Mouse (Mus musculus): ENCODE measurements around the gene Ypel2.

Gene Ypel2

DNA sequence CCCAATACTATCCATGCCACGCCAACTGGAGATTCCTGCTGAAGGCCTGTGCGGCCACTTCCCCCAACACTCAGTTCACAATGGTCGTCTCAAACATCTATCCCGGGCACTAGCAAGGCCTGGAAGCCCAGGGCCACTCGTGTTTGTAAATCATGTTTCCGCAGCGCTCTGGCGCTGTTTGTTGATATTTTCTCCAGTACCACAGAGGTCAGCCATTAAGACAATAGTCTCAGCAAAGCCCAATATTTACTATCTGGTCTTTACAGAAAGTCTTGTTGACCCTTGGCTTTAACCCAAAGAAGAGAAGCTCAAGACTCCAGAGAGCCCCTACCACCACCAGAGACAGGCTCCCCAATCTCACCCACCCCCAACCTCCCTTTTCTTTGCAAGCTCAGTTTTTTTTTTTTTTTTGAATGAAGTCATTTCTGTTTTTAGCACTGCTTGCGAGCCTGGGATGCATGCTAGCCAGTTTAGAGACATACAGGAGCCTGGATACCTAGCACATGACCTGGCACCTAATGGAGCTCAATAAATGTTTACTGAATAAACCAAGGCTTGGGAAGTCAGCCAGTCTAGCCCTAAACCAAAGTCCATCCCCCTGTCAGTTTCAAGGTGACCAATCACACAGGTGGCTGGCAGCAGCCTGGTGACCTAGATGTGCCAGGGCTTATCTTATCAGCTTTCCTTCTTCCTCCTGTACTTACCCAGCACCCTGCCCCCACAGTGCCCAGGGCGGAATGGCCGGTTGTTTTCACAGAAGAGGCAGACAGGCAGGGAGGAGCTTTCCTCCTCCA is 31.8 kb downstream of the Ypel2 start:
- DNase-seq (ENCODE audit: low spot score in 2 of 2): no peak

DNA sequence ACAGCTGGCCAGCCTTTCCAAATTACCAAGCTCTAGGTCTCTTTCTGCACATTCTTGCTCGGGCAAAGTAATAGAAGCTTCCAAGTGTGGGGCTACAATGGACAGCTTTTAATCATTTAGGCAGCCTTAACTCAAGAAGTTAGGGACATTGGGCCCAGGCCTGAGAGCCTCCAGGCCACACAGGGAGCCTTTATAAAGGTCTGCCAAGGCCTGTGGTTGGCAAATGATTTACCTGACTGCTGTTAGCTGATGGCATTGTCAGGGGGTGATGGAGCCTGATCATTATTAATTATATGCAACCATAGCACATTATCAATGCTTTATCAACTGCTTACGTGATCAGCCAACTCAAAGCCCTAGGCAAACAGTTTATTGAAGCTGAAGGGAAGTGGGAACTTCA is 33.2 kb downstream of the Ypel2 start:
- no peak for DNase-seq (ENCODE audit: low spot score in 2 of 2)

DNA sequence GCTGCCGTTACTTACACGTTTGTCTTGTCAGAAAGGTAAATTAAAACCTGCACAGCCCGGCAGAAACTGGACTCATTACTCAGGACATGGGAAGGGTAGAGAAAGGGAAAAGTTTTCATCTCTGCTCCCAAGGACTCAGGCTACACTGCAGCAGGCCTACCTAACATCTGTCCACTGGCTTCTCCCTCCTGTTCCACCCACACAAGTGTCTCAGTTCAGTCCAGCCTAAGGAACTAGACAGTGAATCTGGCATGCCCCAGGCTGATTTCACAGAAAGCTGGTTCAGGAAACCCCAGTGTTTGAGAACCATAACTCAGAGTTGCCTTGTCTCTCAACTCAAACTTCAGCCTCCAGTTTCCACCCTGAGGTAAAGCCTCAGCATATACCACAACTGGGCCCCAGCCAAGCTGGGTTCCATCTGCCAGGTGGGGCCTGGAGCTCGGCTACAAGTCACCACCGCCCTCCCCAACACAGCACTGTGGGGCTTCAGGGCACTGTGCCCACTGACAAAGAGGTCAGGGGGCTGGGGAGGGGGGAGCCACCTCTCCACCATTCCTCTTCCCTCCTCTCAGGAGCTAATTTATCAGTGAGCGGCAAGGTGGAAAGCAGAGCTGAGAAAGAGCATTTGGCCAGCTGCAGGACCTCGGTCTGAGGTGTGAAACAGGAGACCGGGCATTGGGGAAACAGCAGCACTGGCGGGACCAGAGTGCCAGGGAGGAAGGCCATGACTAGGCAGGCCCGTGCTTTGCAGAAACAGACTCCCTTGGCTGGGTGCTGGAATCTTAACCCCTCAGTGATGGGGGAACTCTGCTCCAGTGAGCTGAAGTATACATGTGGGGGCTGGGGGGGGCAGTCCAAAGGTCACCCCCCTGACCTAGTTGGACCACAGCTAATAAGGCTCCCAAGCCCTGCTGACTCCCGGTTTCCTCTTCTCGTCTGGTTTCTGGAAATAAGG is 34.5 kb downstream of the Ypel2 start:
- no peak for DNase-seq (ENCODE audit: low spot score in 2 of 2)

DNA sequence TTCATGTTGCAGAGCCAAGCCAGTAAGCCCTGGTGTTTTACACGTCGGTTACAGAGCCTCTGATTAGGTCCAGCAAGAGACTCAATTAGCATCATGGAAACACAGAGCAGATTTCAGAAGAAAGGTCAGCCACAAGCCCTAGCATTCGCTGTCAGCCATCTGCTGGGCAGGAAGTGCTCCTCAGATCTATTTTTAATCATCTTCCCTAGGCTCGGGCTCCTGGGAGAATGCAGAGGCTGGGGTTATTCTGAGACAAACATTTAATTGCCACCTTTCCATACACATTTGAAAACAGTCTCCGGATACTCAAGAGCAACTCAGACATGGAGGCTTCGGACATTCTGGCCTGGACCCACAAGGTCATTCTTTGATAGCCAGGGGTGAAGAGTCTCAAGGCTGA is 35.3 kb downstream of the Ypel2 start:
- DNase-seq (ENCODE audit: low spot score in 2 of 2): no peak

DNA sequence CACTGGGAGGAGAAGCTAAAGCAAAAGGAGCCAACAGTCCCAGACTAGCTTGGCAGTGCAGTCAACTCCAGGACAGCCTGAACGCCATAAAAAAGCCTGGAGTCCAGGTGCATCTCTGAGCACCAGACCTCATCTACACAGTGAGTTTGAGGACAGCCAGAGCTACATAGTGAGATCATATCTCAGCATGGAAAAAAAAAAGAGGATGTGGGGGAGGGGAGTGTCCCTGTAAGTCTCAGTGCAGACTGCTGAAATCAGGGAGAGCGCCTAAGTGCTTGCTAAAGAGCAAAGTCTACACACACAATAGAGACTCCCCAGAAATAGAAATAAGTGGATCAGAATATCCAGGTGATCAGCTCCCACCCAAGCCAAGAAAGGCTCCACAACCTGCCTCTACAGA is 37.1 kb downstream of the Ypel2 start:
- no peak for DNase-seq (ENCODE audit: low spot score in 2 of 2)

DNA sequence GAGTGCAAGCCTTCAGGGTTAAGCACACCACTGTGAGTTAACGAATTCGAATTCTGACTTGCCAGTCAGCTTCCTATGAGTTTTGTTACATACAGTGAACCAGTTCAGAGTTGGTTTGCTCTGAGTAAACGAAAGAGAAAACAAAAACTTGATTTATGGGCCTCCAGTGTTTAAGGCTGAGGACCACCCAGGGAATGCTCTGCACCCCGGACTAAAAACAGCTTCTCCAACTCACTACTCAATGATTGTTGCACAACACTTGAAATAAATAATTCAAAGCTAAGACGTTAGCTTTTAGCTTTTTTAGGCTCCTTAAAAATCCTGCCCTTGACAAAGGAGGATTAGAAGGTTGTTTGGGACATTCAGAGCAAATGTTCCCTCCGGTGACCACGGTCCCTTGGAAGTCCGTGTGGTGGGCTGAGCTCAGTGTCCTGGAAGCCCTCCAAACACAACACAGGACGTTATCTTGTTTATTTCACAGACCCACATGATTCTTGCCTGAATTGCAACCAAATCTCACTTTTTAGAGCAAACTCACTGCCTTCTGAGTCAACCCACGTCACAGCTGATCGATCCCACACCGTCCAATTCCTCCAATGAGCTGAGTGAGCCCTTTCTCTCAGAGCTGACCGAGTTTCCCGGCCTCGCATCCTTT is 38.8 kb downstream of the Ypel2 start:
- DNase-seq (ENCODE audit: low spot score in 2 of 2): no peak

DNA sequence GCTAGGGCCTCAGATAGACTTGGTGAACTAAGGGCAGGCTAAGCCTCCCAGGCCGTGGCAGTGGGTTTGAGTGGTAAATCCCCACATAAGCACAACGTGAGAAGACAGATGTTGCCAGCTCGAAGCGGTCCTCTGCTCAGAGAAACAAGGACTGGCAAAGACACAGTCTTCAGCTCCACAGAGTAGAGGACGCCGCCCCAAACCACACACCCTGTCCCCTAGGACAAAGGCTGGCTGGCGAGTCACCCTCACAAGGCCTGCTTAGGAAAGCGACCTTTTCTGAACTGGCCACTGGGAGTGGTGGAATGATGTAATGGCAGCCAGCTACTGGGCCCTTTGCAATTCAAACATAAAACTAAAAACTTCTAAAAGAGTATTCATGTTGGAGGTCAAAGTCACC is 40.4 kb downstream of the Ypel2 start:
- DNase-seq (ENCODE audit: low spot score in 2 of 2): no peak

DNA sequence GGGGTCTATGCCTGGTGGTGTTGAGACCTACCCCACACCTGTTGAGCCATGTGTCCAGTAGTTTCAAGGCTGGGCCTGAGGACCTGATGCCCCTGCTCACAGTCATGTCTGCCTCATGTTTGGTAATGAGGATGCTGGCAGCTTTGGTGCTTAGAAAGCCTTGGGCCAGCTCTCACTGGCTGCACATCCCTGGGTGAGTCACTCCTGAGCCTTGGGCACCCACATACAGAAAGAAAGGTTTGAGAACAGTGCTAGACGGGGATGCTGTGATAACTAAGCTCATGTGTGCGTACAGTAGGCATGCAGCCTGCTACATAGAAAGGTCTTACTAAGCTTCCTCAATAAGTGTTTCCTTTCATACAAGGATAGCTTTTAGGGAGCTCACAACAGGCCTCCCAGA is 40.8 kb downstream of the Ypel2 start:
- DNase-seq (ENCODE audit: low spot score in 2 of 2): no peak

DNA sequence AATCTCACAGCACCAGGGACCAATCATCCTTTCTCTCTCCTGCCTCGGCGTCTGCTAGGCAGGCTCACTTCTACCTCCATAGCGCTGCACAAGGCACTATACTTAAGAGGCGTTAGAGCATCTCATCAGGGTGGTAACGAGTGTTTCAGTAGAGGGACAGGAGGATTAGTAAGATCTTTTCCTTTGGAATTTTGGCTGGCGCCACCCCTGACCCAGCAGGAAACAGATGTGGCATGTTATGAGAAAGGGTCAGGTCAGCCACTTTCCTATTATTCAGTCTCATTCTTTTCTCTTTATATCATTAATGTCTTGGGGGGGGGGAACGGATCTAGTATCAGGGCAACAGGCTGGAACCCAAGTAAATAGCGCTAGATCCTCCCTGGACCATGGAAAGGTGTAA is 41.8 kb downstream of the Ypel2 start:
- no peak for DNase-seq (ENCODE audit: low spot score in 2 of 2)

DNA sequence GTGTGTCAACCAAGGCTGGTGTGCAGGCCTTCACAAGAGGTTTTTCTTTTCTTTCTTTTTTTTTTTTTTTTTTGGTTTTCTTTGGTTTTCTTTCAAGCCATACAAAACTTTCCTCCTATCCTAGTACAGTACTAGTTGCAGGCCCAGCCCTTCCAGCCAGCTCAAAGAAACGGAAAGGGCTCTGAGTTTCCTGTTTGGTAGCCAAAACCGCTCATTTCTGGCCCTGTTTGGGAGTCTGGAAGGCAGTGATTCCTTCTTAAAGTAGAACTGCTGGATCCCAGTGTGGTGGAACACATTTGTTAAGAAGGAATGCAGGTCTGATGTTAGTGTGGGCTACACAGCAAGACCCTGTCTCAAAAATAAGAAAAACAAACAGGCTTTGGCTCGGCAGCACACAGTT is 43.0 kb downstream of the Ypel2 start:
- DNase-seq (ENCODE audit: low spot score in 2 of 2): no peak

DNA sequence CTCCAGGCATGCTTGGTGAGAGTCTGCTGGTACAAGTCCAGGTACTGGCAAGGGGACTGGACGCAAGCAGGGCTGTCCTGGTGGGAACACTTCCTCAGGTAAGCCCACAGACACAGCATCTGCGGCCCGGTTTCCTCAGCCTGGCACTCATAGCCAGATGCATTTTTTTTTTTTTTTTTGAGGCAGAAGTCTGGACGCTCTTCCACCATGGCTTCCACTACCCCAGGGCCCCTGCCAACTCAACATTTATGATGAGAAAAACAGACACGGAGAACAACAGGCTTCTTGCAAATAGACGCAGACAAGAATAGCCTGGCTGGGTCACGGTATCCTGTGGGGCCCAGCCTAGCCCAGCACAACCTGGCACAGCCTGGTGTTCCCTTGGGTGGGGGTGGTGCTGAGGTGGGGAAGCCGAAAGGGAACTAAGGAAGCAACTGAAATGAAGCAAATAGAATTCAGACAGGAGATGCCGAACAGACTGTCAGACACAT is 43.5 kb downstream of the Ypel2 start:
- no peak for DNase-seq (ENCODE audit: low spot score in 2 of 2)

DNA sequence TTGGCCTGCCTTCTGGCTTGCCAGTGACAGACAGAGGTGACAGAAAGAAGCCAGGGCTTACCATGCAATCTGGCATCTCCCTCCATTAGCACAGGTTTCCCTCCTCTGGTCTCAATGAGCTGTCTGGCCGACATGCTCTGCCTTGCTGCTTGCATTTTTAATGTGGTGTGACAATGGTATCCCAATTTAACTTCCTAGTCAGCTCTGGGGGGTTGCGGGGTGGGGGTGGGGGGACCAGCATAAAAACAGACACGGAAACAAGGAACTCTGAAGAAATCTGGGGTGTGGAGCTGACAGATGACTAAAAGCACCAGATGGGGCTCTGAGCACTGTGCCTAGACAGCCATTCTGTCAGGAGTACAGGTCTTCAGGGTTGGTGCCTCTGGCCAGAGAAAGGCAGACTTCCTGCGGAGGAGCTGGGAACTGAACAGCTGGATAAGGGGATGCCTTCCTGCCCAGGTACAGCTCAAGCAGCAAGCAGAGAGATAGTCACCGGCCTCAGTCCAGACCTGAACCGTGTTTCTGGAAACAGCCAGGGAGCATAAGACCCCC is 46.8 kb downstream of the Ypel2 start:
- no peak for DNase-seq (ENCODE audit: low spot score in 2 of 2)

DNA sequence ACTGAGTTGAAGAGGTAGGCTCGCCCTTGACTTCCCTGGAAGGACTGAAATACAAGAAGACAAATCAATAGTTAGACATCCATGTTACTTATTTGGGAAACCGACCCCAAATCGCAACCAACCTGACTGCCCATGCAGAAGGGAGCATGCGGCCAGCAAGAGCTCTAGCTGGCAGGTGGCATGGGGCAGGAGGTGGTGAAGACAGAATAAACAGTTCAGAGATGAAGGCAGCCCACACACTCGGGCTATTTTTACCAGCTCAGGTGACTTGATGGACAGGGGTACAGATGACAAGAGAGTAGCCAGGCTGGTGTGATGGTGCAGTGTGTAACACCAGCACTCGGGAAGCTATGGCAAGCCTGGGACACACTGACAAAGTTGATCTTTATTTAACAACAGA is 47.6 kb downstream of the Ypel2 start:
- DNase-seq (ENCODE audit: low spot score in 2 of 2): no peak

DNA sequence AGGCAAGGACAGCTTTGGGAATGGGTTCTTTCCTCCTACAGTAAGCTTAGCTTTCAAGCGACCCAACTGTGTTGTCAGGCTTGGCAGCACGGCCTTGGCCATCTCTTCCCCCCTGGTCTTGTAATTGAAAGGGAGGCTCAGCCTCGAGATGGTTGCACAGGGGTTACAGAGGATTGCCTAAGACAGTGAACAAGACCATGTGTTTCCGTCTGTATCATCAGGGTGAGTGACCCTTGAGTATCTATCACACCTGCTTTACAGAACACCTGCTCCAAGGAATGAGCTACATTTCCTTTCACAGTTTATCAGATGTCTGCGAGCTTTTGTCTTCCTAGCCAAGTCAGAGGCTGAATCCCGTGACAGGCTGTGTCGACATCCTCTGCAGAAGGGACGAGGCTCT is 48.4 kb downstream of the Ypel2 start:
- no peak for DNase-seq (ENCODE audit: low spot score in 2 of 2)

DNA sequence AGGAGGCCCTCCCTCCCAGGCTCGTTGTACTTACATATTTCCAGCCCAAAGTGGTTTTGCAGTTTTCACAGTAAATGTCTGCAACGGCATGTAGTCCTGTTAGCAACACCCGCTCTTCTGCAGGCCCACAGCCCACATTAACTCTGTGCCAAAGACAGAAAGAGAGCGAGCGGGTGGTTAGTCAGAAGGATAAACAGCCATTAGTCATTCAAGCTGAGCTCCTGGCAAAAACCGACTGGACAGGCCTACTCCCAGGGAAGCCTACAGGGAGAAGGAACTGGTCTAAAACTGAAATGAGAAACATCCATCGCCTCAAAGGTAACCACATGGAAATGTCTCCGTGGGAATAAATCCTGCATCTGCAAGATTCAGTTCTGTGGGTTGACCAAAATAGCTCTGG is 49.0 kb downstream of the Ypel2 start:
- no peak for DNase-seq (ENCODE audit: low spot score in 2 of 2)

DNA sequence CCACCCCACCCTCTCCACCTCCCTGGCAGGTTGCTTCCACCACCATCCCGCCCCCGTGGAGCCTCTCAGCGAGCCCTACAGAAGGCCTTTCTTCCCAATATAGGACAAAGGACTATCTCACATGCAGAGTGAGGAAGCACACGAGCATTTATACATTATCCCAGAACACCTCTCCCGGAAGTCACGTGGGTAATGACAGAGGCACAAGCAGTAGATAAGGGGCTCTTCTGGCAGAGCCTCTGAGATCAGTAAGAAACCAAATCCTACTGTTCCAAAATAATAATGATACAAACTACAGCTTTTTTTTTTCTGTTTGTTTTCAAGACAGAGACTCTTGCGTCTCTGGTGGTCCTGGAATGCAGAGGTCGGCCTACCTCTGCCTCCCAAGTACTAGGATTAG is 51.6 kb downstream of the Ypel2 start:
- DNase-seq (ENCODE audit: low spot score in 2 of 2): no peak

DNA sequence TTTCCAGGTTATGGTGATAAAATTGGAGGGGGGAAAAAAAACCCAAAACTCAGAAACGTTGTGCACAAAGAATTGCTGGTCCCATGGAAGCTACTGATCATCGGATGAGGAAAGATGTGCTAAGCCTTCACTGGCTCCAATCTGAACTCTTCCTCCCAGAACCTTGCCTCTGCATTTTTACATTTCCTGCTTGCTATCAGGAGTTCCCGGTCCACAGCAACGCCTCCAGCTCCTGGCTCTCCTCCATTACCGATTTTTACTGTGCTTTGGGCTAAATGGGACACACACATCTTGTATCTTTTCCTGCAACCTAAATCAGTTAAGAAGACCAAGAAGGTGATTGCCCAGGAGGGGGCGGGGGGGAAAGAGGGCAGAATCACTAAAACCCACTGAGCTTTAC is 54.0 kb downstream of the Ypel2 start:
- no peak for DNase-seq (ENCODE audit: low spot score in 2 of 2)

DNA sequence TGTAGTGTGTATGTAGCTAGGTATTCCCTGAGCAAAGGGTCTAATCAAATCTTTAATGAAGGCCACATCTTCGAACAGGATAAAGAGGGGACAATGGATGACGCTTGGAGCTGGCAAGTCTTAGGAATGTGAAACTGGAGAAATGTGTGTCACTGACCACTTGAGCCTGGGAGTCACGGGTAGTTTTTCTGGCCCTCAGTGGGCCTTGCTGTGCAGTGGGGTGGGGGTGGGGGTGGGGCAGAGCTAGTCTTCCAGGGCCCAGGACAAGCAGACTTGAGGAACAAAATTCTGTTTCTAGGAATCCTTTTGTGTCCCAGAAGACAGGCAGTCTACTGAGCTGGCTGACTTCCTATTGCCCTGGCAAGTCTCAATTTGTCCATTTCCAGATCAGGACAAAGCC is 55.0 kb downstream of the Ypel2 start:
- DNase-seq (ENCODE audit: low spot score in 2 of 2): no peak

DNA sequence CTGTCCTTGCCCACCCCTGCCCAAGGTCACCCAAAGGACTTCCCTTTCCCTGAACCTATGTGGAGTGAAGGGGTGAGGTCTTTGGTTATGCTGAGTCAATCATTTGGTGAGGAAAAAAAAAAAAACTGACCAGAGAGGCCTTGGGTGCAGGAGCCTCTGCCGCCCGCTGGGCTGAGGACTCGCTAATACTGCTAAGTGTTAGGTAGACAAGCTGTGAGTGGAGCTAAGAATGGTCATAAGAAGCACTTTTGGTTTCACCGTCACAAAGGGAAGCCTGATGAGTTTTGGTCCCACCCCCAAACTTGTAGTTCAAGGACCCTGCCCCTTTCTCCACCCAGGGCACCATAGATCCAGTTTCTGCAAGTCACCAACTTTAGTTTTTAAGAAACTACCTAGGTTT is 55.4 kb downstream of the Ypel2 start:
- no peak for DNase-seq (ENCODE audit: low spot score in 2 of 2)

DNA sequence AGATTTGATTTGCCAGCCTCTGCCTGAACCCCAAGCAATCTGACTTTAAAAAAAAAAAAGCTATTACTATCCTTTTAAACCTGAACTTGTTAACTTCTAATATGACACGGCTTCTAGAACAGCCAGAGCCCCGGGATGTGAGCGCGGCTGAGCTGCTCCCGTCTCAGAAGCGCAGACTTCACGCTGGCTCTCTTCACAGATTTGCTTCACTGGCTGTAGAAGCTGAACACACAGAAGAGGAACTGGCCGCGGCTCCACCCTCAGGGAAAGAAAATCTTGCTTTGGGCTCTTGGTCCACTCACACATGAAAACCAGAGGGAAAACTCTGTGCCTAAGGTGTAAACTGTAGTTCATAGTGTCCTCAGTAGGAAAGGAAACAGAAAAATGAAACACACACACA is 56.6 kb downstream of the Ypel2 start:
- no peak for DNase-seq (ENCODE audit: low spot score in 2 of 2)

DNA sequence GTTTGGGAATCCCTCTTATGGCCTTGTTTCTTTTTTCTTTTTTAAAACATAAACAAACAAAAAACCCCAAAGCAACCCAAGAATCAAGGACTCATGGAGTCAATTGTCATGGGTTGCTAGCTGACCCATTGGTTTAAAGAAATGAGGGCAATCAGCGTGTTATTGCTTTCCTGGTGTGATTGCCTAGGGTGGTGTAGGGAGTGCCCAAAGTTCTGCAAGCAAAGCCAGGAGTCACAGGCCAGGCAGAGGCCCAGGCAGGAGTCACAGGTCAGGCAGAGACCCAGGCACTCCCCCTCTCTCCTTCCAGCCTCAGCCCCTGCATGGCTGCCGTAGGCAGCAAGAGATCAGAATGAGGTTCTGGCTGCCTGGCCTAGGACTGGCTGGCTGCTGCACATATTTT is 58.6 kb downstream of the Ypel2 start:
- DNase-seq (ENCODE audit: low spot score in 2 of 2): no peak

DNA sequence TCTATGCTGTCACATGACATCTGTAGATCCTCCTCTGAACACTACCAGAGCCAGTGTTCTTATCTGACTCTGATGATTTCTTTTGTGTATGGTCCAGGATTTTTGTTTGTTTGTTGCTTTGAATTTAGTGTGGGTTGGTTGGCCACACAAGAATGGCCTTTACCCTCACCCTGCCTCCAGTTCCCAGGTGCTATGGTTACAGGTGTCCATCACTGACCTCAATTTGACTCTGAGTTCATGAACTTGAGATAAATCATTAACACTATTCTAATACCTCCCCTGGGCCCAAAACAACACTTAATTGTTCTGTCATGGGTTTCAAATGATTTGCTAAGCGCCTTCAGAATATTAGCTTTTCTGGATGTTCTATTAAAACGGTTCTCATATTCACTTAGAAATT is 61.3 kb downstream of the Ypel2 start:
- DNase-seq (ENCODE audit: low spot score in 2 of 2): no peak

Data from cerebellum, postnatal 4 days (tissue).